Mouse (Mus musculus): ENCODE data around the gene Tmem143.

DNA sequence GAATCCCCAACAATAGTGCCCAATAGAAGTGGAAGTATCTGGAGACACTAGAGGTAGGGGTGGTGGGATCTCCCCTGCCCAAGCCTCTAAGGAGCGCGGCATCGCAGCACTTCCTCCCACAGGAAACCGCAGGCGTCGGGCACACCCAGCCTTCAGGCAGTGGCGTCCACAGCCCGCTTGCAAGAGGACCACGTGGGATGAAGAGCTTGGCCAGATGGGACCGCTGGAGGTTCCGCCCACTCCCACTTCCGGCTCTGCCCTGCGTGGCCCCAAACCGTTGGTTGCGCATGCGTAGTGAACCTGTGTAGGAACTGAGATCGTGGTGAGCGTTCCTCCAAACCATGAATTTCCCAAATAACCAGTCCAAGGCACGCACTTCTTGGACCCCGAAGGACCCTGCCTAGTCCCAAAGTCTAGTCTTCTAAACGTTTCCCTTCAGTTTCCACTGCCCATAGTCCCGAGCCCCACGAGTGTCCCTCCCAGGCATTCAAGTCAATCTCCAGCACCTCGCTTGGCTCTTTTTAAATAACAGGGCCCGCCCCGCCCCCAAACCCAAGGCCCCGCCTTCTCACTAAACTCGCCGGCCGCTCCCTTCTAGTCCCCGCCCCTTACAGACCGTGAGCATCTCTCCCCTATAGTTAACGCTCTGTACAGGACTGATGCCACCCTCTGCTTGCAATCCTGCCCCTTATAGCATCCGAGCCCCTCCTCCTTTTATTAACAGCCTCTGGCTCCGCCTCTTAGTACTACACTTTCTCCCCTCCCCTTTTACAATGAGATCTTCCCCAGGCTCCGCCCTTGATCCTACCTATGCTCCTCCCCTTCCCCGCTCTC is 26.4 kb downstream of the Tmem143 start:
- TF ChIP-seq CTCF (IDR thresholded peaks at IDR 0.05; ENCODE audit: low read depth, low read length) = no peak
- TF ChIP-seq POLR2A (IDR thresholded peaks at IDR 0.05; ENCODE audit: borderline replicate concordance, low read depth, low read length) = peak; percentile 89; the same call in 1 of the 2 replicates

All from bone marrow macrophage, adult 2 months (primary cell).